Mouse (Mus musculus) brain, adult 2 months (tissue): ENCODE measurements at regions not wholly inside any gene's neighbourhood (a gene's known extent, or its start where the extent isn't known, plus 50 kb on each side); places are given as distances from the start of the nearest gene placed in this dataset.

Source experiments
- DNase-seq: peaks from one replicate; pipeline ENCODE4 v3.0.0; 2011; ENCODE audit warnings: low read depth, low spot score

DNA sequence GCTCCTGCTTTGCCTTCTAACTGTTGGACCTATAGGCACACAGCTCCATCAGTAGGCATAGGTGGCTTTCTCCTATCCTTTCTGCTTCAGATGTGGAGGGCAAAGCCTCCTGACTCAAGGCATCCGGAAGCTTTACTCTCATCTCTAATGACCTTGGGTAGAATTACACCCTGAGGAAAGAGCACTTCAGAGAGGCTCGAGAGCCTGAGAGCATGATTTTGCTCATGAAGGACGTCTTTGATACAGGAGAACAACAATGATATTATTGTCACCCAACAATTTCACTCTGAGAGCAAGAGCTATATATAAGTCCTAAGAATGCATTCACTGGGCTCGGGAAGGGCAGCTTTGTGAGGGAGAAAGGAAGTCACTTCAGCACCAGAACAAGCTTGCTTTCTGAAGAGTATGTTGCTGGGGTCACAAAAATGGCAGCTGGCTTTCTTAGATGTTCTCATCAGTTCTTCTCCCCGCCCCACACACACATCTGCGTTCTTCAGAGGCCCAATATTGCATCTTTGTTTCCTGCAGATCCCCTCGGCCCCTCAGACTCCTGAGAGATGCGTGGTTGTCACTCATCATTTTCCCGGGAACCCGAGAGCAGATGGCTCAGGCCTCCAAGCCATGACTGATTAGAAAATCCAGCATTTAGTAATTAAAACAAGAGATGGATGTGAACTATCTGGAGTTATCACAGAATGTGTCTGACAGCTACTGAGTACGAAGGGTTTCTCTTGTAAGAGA, 110.7 kb upstream of the Tgfbr2 start:
- DNase-seq = peak; percentile 41

DNA sequence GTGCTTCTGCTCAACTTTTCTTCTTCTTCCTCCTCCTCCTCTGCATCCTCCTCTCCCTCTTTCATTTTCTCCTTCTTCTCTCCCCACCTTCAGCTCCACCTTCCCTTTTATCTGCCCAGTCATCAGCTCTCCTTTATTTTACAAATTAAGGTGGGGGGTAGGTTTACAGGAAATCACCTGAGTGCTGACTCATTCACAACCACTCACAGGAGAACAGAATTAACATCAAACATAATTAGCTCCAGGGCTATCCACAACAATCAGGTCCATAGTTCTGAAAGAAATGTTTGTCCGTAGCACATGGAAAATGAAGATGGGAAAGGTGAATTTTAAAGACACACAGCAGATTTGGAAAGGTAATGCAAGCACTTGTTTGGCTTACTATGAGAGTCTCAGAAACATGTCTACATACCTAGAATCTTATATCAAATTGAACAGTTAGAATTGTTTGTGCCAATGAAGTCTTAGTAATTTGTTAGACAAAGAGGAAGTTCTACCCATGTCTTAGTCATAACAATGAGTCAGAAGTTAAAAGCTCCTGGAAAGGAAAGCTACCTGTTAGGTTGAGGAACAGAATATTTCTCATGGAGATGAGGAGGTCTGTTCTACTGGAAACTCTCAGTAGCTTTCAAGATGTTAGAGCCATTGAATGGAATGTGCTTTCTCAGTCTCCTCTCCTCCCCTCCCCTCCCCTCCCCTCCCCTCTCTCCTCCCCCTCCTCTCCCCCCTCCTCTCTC, 108.8 kb upstream of the Tgfbr2 start:
- DNase-seq = no peak

DNA sequence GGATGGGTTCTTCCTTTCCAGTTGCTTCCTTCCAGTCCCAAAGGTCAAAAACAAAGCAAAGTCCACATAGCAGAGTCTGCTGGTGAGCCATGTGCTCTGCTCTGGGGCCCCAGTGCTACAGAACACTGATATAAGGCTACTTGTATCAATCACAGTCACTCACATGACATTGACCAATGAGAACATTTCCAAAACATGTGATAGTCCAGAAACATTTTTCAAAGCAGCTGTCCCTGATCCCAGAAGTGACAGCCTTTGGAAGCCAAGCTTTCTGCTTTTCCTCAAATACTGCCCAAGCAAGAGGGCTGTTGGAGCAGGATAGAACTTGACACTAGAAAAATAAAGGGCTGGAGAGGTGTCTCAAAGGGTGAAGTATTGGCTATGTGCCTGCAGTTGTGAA, 106.5 kb upstream of the Tgfbr2 start:
- DNase-seq = no peak

DNA sequence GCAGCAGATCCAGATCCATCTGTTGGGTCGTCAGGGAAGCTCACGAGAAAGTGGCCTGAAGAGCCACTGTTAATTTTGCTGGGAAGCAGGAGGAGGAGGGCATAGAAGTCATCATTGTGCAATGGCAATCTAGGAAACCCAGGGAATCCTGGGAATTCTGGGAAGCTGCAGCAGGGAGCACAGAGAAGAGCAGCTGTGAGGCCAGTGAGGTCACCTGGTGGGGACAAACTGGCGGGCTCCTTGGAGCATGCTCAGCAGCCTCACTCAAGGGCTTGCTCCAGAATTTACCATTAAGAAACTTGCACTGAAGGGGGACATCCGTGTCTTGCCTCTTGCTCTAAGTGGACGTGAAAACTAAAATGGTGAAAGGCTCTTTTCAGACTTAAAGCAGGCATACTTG, 105.0 kb upstream of the Tgfbr2 start:
- no peak for DNase-seq

DNA sequence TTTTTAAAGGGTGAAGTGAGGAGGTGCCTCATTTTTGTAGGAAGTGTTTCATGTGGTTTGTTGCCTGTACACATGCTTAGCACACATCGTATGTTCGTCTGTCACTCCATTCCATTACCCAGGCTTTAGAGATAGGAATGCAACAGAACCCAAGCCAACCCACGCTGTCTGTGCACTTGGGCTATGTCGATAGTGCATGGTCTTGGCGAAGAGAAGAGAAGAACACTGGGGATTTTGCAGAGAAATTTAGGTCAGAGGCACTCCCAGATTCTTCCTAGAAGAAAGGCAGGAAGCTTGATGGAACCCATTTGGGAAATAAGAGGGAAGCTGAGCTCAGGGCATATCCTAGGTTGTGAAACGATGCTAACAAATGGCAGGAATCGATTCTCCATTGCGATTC, 103.7 kb upstream of the Tgfbr2 start:
- DNase-seq = no peak

DNA sequence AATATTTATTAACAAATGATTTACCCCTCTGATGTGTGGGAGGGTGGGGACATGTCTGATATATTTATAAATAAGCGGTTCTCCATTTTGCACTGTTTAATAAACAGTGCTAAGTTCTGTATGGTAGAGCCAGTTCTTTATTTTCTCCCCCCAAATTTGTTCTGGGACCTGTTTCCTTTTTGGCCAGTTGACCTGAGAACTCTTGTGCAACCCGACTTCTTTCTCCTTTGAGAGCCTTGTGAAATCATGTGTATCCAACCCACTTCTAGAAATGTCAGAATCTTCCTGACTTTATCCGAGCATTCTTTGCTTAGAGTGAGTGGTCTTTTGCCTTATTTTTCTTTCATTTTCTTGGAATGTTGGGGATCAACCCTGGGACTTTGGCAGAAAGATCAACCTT, 102.6 kb upstream of the Tgfbr2 start:
- no peak for DNase-seq

DNA sequence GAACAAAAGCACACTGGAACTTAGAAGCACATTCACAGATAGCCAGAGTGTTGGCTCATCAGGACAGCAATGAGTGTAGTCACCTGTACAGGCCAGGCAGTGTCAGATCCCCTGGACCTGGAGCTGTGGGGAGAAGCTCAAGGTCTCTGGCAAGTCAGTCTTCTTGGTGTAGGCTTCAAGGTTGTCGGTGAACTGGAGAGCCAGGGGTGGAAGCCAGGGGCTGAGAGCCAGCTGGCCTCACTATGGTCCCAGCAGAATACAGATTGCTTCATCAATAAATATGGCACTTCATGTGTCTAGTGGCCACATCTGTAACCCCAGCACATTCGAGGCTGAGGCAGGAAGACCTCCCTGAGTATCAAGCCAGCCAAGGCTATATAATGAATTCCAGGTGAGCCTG, 101.0 kb upstream of the Tgfbr2 start:
- no peak for DNase-seq

DNA sequence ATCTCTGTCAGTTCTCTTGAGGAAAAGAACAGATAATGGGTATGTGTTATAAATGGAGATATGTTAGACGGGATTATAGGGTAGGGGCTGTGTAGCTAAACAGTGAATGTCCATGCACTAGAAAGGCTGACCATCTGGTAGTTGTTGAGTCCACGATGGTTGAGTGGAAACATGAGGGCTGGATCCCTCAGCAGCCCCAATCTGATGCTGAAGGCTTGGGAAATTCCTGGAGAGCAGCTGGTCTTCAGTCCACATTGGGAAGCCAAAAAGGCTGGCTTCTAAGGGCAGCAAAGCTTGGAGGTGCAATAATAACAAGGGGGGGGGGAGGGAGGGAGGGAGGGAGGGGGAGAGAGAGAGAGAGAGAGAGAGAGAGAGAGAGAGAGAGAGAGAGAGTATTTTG, 97.3 kb upstream of the Tgfbr2 start:
- DNase-seq = no peak

DNA sequence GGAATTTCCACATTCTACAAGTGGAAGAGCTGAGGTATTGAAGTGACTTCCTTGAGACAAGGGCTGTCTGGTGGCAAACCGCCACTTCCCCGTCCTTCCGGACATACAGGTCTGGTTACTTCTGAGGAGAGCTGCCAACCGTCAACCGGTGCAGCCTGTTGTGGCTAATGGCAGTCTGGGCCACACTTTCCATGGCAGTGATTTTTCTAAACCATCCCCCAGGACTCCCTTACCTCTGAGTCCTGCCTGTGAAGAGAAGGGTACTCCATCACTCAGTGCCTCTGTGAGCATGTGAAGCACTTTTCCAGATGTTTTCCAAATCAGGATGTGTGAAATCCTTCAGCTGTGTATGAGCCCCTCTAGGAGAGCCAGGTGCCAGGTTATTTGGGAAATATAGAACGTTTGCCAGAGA, 95.3 kb upstream of the Tgfbr2 start:
- no peak for DNase-seq

DNA sequence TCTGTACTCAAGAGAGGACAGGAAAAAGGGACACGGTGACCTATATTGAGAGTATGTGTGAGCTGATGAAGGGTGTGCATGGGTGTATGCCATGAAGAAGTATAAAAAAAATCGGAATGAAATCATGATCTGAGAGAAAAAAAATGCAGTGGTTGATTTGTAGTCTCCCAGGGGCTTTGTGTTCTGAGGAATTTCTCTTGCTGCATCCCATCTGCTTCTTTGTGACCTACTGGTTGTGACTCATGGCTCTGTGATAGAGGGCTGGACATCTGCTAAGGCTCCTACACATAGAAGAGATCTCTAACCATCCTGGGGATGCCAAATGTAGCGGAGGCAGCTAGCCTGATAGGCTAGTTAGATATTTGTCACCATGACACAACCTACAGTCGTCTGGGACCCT, 92.3 kb upstream of the Tgfbr2 start:
- DNase-seq = peak; percentile 41

DNA sequence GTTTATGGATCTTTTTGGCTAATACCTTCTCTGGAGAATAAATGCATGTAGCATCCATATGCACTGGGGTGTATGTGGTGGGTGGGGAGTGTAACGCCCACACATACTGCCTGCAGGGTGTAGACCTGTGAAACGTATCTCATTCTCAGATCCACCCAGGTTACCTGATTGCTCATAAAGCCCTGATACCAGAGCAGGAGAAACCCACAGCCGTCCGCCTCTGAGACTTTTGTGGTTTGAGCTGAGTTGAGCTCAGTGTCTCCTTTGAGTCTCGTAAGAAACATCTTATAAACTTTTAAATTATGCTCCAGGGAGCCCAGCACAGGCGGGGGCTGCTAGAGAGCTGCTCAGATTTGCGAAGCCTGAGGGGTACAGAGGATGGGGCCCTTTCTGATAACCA, 88.7 kb upstream of the Tgfbr2 start:
- no peak for DNase-seq

DNA sequence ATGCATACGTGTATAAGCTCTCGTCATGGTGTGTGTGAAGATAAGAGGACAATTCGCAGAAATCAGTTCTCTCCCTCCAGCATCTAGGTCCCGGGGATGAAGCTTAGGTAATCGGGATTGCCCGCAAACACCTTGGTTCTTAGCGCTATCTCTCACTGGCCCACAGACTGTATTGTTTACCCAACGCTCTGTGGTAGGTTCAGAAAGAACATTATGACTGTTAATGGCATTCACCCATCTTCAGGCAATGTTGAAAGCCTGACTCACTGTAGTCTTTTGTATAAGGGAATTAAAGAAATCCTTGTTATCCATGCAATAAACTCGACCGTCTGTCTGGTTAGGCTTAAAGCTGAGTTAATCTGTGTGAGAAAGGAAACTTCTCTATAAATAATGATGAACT, 84.4 kb upstream of the Tgfbr2 start:
- no peak for DNase-seq

DNA sequence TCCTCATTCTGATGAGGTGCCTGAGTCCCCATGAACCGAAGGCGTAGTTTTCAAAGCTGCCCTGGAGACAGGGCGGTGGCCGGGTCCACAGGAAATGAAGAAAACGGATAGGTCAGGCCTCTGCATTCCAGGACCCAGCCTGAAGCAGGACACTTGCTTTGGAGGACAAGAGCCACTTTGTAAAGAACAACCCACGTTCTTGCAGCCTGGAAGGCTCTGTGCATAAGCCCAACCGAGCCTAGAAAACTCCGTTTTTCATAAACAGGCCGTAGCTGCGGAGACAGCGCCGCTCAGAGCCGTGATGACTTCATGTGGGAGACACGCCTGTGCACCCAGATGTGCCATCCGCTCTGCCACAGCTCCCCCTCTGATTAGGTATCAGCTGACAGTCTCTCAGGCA, 78.4 kb upstream of the Tgfbr2 start:
- peak; percentile 19 for DNase-seq

DNA sequence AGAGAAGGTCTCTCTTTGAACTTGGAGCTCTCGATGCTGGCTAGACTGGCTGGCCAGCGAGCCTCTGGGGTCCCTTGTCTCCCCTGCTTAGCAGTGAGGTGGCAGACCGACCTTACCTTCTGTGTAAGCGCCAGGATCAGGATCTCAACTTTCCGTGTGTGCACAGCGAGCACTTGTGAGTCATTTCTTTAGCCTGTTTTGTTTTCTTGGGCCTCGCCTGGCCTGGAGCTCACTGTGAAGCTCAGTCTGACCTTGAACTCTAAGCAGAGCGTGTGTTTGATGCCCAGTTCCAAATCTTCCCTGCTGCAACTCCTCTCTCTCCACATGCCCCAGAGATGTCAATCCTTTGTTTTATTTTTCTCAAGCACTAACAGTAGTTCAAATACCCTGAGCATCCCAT, 77.6 kb upstream of the Tgfbr2 start:
- DNase-seq = no peak

DNA sequence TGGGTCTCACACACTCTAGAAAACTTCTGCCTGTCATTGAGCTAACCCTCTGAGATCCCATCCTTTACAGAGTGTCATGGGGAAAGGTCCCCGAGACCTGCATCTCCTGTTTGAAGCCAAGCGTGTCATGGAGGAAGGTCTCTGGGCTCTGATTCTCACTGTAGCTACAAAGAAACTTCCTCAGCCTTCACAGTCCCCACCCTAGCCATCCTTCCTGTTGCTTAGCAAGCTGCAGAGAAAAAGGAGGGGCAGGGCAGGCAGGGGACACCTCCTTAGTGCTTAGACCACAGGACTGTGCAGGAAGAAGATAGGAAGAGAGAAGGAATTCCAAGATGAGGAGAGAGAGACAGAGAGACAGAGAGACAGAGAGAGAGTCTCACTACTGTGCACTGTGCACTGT, 74.6 kb upstream of the Tgfbr2 start:
- DNase-seq = no peak

DNA sequence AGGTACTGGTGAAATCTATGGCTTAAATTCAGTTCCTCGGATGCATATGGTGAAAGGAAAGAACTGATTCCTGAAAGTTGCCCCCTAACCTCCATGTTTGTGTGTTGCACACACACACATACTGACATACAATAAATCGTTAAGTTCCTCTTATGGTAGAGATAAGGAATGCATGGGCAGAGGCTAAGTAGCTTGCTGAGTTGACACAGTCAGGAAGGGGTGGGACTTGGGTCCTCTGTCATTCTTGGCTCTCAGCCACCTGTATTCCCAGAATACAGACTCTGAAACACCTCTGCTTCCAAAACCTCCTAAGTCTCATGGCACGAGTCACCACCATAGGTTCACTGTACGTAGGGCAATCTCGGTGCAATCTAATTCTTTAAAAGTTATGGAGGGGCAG, 70.0 kb upstream of the Tgfbr2 start:
- DNase-seq = no peak

DNA sequence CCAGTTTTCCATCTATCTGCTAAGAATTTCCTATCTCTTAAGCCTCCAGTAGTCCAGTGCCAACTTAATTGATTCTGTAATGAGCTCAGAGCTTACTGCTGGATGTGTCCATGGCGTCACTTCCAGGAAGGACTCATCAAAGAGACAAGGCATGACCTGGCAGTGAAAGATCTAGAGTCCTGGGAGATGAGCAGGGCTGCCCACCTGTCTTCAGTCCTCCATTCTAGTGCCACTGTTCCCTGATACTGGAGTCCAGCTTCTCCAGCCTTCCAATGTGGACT, 69.4 kb upstream of the Tgfbr2 start:
- no peak for DNase-seq

DNA sequence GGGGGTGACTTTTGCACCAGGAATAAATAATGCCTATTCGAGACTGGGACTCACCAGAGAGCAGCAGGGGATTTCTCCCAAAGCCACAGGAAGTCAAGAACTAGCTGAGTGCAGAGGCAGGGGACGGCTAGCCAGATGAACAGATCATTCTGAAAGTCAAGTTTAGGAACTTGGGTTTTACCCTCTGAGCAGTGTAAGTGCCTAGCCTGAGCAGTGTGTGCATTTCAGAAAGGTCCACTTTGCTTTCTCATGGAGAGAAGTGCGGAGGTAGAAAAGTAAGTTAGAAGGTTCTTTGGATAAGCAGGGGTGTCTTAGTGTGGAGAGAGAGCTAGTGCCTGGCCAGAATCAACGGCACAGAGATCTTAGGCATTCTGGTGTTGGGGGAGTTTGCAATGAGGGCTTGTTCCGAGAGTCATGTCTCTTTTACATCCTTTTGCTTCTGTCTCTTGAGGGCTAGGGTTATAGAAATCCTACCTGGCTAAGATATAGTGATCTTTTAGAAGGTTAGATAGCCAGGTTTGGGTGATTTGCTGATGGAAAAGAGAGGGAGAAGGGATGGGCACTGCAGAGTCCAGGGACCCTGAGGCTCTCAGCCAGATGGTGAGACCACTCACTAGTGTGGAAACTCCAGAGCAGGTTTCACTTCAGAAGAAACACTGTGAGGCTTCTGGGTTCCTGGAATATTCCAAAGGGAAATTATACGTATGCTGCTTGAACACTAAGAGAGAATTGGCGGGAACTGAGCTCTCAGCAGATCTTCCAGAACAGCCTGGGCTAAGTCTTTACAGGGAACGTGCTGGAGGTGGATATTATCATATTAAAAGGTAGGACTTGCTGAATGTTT, 68.8 kb upstream of the Tgfbr2 start:
- peak; percentile 21 for DNase-seq

DNA sequence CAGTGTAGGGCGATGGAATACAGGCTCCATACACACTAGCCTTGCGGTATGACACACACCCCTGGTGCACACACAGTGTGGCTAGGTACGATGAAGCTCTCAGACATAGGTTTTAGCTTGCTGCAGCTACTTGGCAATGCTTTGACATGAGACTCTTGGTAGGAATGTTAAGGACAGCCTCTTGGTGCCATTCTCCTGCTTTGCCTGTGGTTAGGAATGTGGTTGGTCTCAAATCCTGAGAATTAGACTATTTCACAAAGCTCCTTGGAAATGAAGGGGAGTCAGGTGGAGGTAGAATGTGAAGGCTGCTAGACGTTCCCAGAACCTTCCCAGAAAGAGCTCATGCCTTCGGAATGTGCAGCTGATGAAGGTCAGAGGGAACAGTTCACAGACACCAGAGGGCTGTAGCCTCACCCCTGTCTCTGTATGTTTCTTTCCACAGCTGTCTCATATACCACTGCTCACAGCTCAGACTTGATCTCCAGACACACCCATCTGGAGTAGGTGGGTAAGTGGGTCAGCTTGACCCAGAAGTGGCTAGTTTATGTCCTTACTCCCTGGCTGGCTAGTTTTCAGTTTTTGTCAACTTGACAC, 66.9 kb upstream of the Tgfbr2 start:
- DNase-seq = no peak

DNA sequence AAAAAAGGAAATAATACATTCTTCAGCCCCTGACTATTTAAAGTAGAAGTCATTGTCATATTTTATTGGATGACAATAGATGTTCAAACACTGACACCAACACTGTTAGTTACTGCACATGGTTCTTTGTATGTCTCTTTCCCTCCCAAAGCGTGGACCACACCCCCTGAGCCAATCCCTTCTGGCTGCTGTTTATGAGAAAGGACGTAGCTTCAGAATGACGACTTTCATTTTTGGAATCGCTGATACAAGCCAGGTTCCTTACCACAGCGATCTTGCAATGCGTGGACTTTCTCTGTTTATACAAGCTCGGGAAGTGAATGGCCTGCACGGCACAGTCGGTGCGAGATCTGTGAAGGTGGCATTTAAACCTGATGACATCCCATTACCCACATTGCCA, 66.1 kb upstream of the Tgfbr2 start:
- DNase-seq = no peak

DNA sequence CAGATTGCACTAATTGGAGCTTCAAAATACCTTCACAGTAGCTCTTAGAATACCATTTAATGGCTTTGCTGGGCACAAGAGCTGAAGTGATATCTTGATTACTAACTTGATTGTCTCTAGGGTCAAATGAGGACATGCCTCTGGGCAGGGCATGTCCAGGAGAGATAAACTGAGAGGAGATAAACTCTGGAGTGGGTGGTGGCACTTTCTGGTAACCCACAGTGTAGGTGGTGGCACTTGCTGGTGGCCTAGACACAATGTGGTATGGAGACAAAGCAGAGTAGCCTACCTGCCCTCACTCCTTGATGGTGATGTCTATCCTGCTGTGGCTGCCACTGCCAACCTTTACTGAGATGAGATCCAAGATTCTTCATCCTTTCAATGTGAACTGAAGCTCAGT, 61.7 kb upstream of the Tgfbr2 start:
- no peak for DNase-seq

DNA sequence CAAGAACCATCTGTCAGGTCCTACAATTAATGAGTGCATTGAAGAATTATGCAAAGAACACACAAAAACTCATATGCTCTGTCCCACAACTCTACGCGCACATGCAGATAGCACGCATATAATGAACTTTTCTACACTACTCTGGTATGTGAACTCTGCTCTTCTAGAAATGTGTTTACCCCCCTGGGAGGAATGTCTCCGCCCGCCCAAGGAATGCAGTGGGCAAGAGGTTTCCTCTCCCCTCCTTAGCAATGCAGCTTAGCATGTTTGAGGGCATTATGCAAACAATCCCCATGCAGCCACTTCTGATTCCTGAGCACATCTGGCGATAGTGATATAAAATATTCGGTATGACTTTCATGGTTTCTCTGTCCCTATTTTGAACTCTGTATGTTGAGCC, 59.0 kb upstream of the Tgfbr2 start:
- no peak for DNase-seq

DNA sequence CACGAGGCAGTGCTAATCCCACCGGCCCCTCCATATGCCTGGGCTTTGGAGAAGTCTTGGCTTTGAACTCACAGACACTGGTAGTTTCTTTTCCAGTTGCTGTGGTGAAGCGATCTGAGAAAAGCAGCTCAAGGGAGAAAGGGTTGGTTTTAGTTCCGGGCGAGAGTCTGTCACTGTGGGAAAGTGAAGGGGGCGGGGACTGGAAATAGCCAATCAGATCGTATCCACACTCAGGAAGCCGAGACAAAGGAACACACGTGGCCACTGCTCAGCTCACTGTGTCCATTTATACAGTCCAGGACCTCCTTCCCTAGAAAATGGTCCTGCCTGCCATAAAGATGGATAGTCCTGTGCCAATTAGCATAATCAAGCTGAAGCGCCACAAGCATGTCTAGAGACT, 57.2 kb upstream of the Tgfbr2 start:
- DNase-seq = no peak
